ENCODE assay signal across 12 mouse cellular contexts in genomic region chr11:104435753-104436152, GRCm38 (mm10).
"Had no signal": no experiment of that assay in that cellular context is flagged by ENCODE, and none has a peak within 500 bp of the region (broad histone marks: within the 10 kb centered on the region; RNA-seq: fewer than 3 reads in every experiment).

No protein-coding gene starts in this region.

- H3K9ac ChIP-seq: limb, embryonic 12.5 days; lung, embryonic 15.5 days; neural tube, embryonic 12.5 days; stomach, embryonic 15.5 days had no signal

- H3K4me3 ChIP-seq: limb, embryonic 12.5 days; lung, embryonic 15.5 days; neural tube, embryonic 12.5 days; stomach, embryonic 15.5 days had no signal

- DNase-seq: kidney, adult 11 months; kidney, postnatal 36 days; layer of hippocampus, adult 9-11 months; lung, postnatal 14 days; midbrain, embryonic 14.5 days; thymus, adult 2 months; thymus, postnatal 25 days had no signal

- H3K9me3 ChIP-seq: limb, embryonic 12.5 days; lung, embryonic 15.5 days; neural tube, embryonic 12.5 days; stomach, embryonic 15.5 days had no signal

- H3K4me2 ChIP-seq: limb, embryonic 12.5 days; lung, embryonic 15.5 days; neural tube, embryonic 12.5 days; stomach, embryonic 15.5 days had no signal

- H3K27ac ChIP-seq: limb, embryonic 12.5 days; lung, embryonic 15.5 days; macrophage; neural tube, embryonic 12.5 days; stomach, embryonic 15.5 days had no signal

- H3K27me3 ChIP-seq: limb, embryonic 12.5 days; lung, embryonic 15.5 days; neural tube, embryonic 12.5 days; stomach, embryonic 15.5 days had no signal

- H3K36me3 ChIP-seq: lung, embryonic 15.5 days; neural tube, embryonic 12.5 days; stomach, embryonic 15.5 days had no signal
